Mouse (Mus musculus) forebrain, embryonic 10.5 days (tissue): ENCODE measurements at regions not wholly inside any gene's neighbourhood (a gene's known extent, or its start where the extent isn't known, plus 50 kb on each side); places are given as distances from the start of the nearest gene placed in this dataset.
A peak's percentile ranks its signal among the peaks of the same experiment; 100 is the strongest.

ENCODE experiments used
- DNase-seq: peaks from one replicate; pipeline ENCODE4 v3.0.0-alpha.2; 2017; ENCODE audit warnings: low spot score; ENCODE audit errors: extremely low spot score
- H3K27ac ChIP-seq: fragments of 300-500 bp; sonication (generic); 2 replicates; pipeline ENCODE4 v1.5.1; 2016; ENCODE audit warnings: mild to moderate bottlenecking
- H3K27me3 ChIP-seq: fragments of 300-500 bp; sonication (generic); 2 replicates; pipeline ENCODE4 v1.6.1; 2016; ENCODE audit warnings: mild to moderate bottlenecking; ENCODE audit not compliant: poor library complexity, severe bottlenecking
- H3K36me3 ChIP-seq: fragments of 300-500 bp; sonication (generic); replicated peaks from 2 replicates; pipeline ENCODE4 v1.6.1; 2016; ENCODE audit warnings: mild to moderate bottlenecking, moderate library complexity
- H3K4me1 ChIP-seq: fragments of 300-500 bp; sonication (generic); 2 replicates; pipeline ENCODE4 v1.6.1; 2016
- H3K4me3 ChIP-seq: fragments of 300-500 bp; sonication (generic); 2 replicates; pipeline ENCODE4 v1.5.1; 2016; ENCODE audit warnings: mild to moderate bottlenecking, moderate library complexity
- H3K9me3 ChIP-seq: fragments of 300-500 bp; sonication (generic); 2 replicates; pipeline ENCODE4 v1.6.1; 2016; ENCODE audit warnings: mild to moderate bottlenecking, moderate library complexity
- WGBS: fragments of 180-500 bp; shearing (Covaris S2); methylation state at CpG from one replicate; pipeline ENCODE4 v1.1.7; 2016; 5-methylcytosine and 5-hydroxymethylcytosine counted together

- no peak overlapping the region for H3K4me3 ChIP-seq
- H3K27ac ChIP-seq = peak overlapping the region; percentile 84
- H3K27me3 ChIP-seq = no peaks in the 10 kb centered on the region
- H3K9me3 ChIP-seq = no peaks in the 10 kb centered on the region
- peaks cover 58% of the 10 kb centered on the region for H3K4me1 ChIP-seq
- WGBS = 89% methylated on average over 7 of the region's 7 CpGs
- no peaks in the 10 kb centered on the region for H3K36me3 ChIP-seq
- no peak for DNase-seq
Observed at GRCm38 (mm10) chr8:126838228-126838627, 107.4 kb downstream of the Tomm20 start.

DNA sequence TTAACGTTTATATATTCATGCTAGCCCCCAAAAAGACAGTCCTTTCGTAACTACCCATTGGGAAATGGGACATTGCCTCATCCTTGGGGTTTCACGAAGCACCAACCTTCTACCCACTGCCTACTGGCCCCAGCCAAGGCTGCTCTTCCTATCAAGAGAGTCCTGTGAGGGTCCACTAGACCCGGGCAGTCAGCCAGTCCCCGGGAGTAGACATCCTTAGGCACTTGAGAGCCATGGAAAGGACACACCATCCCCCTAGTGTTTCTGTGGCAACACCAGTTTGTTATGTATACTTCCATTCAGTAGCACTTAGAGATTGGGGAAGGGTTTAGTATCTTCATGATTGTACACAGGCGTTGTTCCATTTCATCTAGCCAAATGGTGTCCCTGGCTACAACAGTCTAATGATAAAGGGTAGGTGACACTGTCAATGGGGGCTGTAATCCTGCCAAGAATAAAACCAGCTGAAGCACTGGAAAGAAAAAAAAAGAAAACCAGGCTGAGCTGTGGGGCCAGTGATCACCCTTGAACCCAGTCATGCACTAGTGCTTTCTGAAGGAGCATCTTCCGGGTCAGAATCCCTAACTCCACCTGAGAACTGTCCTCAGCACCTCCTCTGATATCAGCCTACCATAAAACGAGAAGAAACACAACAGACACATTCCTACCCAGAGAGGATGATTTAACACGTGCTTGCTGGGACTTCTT lies 108.2 kb downstream of the Tomm20 start:
- 87% methylated on average over 9 of the region's 9 CpGs for WGBS
- Histone ChIP-seq H3K36me3 (no peaks in the 10 kb centered on the region), H3K4me3 (no peak overlapping the region), H3K27me3 (no peaks in the 10 kb centered on the region), H3K4me1 (peaks cover 65% of the 10 kb centered on the region), H3K9me3 (no peaks in the 10 kb centered on the region), H3K27ac (0 out of 2 replicates have a peak overlapping the region, but pooled peaks have one; percentile 53)
- no peak for DNase-seq

DNA sequence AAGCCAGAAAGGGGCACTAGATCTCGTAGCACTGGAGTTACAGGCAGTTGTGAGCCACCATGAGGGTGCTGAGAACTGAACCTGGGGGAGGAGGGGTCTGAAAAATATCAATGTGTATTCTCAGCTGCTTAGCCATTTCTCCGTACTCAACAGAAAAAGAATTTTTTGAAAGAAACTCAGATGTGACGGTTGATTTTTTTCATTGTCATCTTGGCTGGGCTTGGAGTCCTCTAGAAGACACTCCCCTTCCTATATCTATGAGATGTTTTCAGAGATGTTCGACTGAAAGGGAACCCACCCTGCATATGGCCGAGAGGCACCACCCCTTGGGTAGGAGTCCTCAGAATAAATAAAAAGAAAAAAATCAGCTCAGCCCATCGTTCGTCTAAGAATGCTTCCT lies 110.1 kb downstream of the Tomm20 start:
- Histone ChIP-seq H3K36me3 (no peaks in the 10 kb centered on the region), H3K4me1 (peaks cover 63% of the 10 kb centered on the region), H3K27ac (no peak overlapping the region), H3K9me3 (no peaks in the 10 kb centered on the region), H3K4me3 (no peak overlapping the region), H3K27me3 (no peaks in the 10 kb centered on the region)
- DNase-seq = no peak
- WGBS = 87% methylated on average over 7 of the region's 7 CpGs

DNA sequence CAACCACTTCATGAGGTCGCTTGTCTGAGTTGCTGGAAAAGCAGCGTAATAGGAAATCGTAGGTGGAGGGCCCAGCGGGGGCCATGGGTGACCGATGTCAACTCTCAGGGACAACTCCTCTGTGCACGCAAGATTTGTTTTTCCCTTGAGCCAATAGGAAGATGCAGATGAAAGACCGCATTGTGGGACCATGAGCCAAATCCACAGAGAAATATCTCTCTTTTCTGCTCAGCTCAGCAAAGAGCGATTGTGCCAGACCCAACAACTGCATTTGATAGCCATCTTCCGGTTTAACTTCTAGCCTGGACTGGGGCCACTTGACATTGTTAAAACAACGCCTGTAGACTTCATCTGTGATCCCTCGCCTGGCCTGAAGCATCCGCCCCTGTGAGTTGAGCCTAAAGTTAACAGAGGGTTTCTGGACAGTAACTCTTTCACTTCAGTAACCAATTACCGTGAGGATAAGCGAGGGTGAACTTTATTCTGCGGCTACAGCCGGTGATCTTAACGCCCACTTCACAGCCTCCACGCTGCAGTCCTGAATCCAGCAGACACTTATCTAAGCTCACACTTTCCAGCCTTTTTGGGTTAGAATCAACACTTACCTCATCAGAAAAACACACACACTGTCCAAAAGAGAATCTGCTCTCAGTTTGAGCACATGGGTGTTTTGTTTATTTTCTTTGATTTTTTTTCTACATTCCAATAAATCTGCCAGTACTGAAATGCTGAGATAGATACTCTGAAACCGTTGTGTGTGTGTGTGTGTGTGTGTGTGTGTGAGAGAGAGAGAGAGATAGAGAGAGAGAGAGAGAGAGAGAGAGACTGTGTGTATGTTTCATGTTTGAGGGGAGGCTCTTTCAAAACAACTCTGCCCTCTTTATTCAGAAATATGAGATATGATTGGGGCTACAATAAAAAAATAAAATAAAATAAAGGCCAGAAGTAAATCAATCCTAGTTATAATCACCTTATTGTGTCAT lies 111.9 kb downstream of the Tomm20 start:
- no peaks in the 10 kb centered on the region for H3K27me3 ChIP-seq
- no peak for DNase-seq
- H3K27ac ChIP-seq = peak overlapping the region; percentile 35
- WGBS = 73% methylated on average over 19 of the region's 19 CpGs
- peaks cover 55% of the 10 kb centered on the region for H3K4me1 ChIP-seq
- no peaks in the 10 kb centered on the region for H3K36me3 ChIP-seq
- H3K9me3 ChIP-seq = no peaks in the 10 kb centered on the region
- no peak overlapping the region for H3K4me3 ChIP-seq

- Histone ChIP-seq H3K4me1 (peaks cover 51% of the 10 kb centered on the region), H3K36me3 (no peaks in the 10 kb centered on the region), H3K4me3 (no peak overlapping the region), H3K27ac (peak overlapping the region; percentile 35), H3K27me3 (no peaks in the 10 kb centered on the region), H3K9me3 (no peaks in the 10 kb centered on the region)
- WGBS = 61% methylated on average over 5 of the region's 5 CpGs
- no peak for DNase-seq
Observed at GRCm38 (mm10) chr8:126833006-126833405, 112.6 kb downstream of the Tomm20 start.

- 87% methylated on average over 12 of the region's 12 CpGs for WGBS
- Histone ChIP-seq H3K9me3 (no peaks in the 10 kb centered on the region), H3K4me1 (peaks cover 54% of the 10 kb centered on the region), H3K4me3 (no peak overlapping the region), H3K27me3 (no peaks in the 10 kb centered on the region), H3K36me3 (no peaks in the 10 kb centered on the region), H3K27ac (peak overlapping the region; percentile 35)
- DNase-seq = no peak
Observed at GRCm38 (mm10) chr8:126832163-126832978, 113.3 kb downstream of the Tomm20 start.

GRCm38 (mm10) chr8:126831312-126832162 lies 114.1 kb downstream of the Tomm20 start:
- Histone ChIP-seq H3K27ac (peak overlapping the region; percentile 35; the same call in 1 of the 2 replicates), H3K4me3 (no peak overlapping the region), H3K4me1 (peaks cover 62% of the 10 kb centered on the region), H3K9me3 (no peaks in the 10 kb centered on the region), H3K27me3 (no peaks in the 10 kb centered on the region), H3K36me3 (no peaks in the 10 kb centered on the region)
- DNase-seq = no peak
- 90% methylated on average over 16 of the region's 16 CpGs for WGBS

GRCm38 (mm10) chr8:126830242-126830530 lies 115.5 kb downstream of the Tomm20 start:
- 62% methylated on average over 5 of the region's 5 CpGs for WGBS
- no peak for DNase-seq
- H3K9me3 ChIP-seq = no peaks in the 10 kb centered on the region
- no peaks in the 10 kb centered on the region for H3K27me3 ChIP-seq
- peaks cover 68% of the 10 kb centered on the region for H3K4me1 ChIP-seq
- no peaks in the 10 kb centered on the region for H3K36me3 ChIP-seq
- 0 out of 2 replicates have a peak overlapping the region, but pooled peaks have one; percentile 40 for H3K27ac ChIP-seq
- H3K4me3 ChIP-seq = no peak overlapping the region

GRCm38 (mm10) chr8:126829376-126830241 lies 116.0 kb downstream of the Tomm20 start:
- H3K27ac ChIP-seq = 0 out of 2 replicates have a peak overlapping the region, but pooled peaks have one; percentile 40
- H3K9me3 ChIP-seq = no peaks in the 10 kb centered on the region
- peaks cover 72% of the 10 kb centered on the region for H3K4me1 ChIP-seq
- H3K27me3 ChIP-seq = no peaks in the 10 kb centered on the region
- H3K36me3 ChIP-seq = no peaks in the 10 kb centered on the region
- DNase-seq = no peak
- H3K4me3 ChIP-seq = no peak overlapping the region
- WGBS = 88% methylated on average over 17 of the region's 17 CpGs

GRCm38 (mm10) chr8:126827681-126828383 lies 117.8 kb downstream of the Tomm20 start:
- H3K27ac ChIP-seq = peak overlapping the region; percentile 94
- no peaks in the 10 kb centered on the region for H3K36me3 ChIP-seq
- no peaks in the 10 kb centered on the region for H3K9me3 ChIP-seq
- WGBS = 82% methylated on average over 6 of the region's 6 CpGs
- no peaks in the 10 kb centered on the region for H3K27me3 ChIP-seq
- no peak for DNase-seq
- no peak overlapping the region for H3K4me3 ChIP-seq
- H3K4me1 ChIP-seq = peaks cover 64% of the 10 kb centered on the region
